Mouse (Mus musculus) retina, embryonic 14.5 days (tissue): ENCODE measurements around the gene Phldb1.
"Not testable (repeated sequence)": the region's sequence is repeated elsewhere in the genome, so short reads cannot be mapped to it uniquely, and the experiment has no call there.

ENCODE experiments used
- DNase-seq: peaks from one replicate; pipeline ENCODE4 v3.0.0-alpha.2; 2015; ENCODE audit warnings: low spot score

Phldb1 gene

GRCm38 (mm10) chr9:44734524-44735494 lies at the start of gene Phldb1:
Phldb1 (minus strand) TSS chr9:44735198.
- peak; percentile 70 for DNase-seq

DNA sequence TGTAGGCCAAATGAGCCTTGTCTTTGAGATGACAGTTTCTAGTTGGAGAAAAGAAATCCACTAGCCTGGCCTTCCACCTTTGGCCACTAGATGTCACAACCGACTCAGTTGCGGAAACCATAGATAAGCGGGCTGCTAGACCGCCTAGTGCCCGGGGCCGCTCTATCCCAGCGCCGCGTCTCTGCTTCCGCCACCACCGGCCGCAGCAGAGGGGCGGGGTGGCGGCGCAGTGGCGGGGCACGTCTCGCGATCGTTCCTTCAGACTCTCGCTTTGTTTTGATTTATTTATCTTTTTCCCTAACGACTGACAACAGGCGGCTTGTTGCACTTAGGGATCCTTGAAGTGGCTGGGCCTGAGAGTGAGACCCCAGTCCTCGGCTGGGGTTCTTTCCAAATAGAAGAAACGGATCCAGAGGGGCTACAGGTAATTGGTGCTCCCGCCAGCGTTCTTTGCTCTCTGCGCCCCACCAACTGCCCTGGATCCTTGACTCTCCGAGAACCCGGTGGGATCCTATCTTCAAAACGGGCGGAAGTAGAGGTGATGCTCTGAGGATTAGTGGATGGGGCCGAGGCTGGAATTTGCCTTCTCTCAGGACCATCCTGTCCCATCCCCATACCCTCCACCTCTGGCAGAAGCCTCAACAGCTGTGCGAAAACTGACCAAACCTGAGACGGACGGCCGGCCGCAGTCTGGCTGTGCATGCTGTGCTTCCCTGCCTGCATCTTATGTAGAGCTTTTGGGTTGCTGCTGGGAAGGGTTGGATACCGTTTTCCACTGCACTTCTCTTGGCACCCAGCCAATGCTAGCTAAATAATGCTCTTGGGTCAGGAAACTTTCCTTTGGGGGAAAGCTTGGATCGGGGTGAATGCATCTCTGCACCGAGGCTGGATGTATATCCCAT lies 38.0 kb upstream of the Phldb1 start:
- peak; percentile 100 for DNase-seq

DNA sequence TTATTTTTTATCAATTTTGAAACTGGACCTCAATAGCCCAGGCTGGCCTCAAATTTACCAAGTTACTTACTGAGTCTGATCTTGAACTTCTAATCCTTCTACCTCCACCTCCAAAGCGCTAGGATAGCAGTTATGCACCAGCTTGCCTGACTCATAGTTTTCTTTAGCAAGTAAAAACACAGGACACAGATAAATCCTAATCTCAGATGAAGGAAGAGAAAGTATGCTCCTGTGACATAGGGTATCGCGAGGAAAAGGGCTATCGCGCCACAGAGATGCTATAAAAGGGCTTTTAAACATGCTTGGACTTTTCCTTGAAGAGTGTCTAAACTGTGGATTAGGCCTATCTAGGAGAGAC lies 37.4 kb upstream of the Phldb1 start:
- DNase-seq: no peak

GRCm38 (mm10) chr9:44771376-44771775 lies 36.4 kb upstream of the Phldb1 start:
- no peak for DNase-seq

DNA sequence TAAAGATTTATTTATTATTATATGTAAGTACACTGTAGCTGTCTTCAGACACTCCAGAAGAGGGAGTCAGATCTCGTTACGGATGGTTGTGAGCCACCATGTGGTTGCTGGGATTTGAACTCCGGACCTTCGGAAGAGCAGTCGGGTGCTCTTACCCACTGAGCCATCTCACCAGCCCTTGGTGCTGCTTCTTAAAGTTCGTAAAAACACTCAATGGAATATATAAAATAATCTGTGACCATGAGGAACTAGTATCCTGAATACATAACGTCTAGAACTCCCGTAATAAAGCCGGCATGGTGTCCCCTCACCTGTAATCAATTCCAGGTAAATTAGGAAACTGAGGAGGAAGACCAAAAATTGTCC lies 33.0 kb upstream of the Phldb1 start:
- DNase-seq: not testable (repeated sequence)

DNA sequence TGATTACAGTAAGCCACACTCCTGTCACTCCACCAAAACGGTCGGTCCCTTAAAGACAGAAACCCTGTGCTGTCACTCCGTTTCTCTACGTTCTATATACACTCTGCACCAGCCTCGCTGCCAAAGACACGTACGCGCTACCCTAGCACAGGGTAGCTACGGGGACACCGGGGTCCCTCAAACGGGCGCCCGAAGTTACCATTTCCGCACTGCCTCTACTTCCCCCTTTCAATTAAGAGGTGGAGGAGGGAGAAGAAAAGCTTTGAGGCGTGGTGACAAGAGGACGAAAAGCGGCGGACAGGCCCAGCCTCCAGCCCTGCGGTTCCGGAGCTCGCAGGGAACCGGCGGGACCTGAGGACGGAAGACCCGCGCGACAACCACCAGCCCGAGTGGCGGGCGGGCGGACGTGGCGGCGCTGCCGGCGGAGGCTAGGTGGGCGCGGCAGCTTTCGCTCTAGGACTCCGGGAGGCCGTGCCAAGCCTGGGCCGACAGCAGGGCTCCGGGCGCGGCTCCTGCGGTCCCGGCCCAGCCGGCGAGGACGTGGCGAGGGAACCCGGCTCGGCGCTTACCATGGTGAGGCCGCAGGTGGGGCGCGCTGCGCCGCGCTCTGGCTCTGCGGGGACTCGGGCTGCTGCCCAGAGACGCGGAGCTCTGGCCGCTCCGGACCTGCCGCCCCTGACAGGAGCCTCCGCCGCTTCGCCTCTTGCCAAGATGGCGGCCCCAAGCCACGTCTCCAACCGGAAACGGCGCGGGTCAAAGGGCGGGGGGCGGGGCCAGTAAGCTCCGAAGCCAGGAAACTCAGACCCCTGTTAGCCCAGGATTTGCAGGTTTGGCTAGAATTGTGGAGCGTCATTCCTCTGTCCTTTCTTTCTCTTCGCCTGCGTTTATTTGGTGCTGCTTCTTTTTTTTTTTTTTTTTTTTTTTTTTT lies 32.4 kb upstream of the Phldb1 start, which contains the start of the genes Arcn1 and Ift46:
TSS of gene Arcn1 (minus strand) at position 745 of the 928 bp plus-strand sequence.
TSS of gene Ift46 (plus strand) at position 808 of the 928 bp plus-strand sequence.
- peak; percentile 91 for DNase-seq

DNA sequence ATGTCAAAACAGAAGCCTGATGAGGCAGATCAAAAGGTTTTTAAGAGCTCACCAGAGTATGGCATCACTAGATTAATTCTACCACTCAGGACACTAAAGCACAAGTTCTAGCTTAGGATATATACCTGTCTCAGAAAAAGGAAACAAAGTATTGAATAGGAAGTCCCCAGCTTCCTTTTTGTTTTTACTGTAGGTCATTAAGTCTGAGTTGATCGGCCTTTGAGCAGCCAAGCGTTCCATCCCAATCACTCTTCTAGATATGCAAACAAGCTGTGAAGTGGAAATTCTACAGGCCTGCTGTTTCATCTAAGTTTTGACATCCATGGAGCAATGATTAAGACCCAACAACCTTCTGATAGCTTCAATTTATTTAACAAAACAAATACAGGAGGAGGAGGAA lies 25.9 kb upstream of the Phldb1 start:
- DNase-seq: no peak

- DNase-seq: no peak
These were observed 13.5 kb upstream of the Phldb1 start for GRCm38 (mm10) chr9:44748473-44748872.

DNA sequence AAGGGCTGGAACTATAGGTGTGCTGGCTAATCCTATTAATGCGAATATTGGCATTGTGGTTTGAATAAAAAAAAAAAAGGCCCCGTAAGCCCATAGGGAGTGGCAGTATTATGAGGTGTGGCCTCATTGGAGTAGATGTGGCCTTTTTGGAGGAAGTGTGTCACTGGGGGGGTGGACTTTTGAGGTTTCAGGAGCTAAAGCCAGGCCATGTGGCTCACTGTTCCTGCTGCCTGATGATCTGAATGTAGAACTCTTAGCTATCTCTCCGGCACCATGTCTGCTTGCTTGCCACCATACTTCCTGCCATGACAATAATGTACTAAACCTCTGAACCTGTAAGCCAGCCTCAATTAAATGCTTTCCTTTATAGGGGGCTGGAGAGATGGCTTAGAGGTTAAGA lies 12.3 kb upstream of the Phldb1 start:
- no peak for DNase-seq

DNA sequence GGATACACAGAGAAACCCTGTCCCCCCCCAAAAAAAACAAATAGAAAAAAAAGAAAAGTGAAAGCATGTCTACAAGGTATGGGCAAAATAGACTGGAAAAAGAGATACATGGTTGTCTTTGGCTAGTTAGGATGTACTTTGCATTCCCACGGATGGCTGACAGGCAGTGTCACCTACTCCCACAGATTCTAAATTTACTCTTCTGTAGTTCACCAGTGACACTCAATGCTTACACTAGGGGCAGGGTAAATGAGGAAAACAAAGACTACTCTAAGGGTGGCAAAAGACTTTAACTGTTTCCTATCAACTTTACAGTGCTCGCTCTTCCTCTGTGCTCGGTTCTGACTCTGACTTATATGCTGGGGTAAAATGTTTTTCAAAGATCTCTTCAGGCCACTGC lies 11.7 kb upstream of the Phldb1 start:
- no peak for DNase-seq

- no peak for DNase-seq
These were observed 10.4 kb upstream of the Phldb1 start for GRCm38 (mm10) chr9:44745371-44745770.

- DNase-seq: no peak
These were observed 5.7 kb upstream of the Phldb1 start for GRCm38 (mm10) chr9:44740663-44741192.

GRCm38 (mm10) chr9:44737240-44737949 lies 2.4 kb upstream of the Phldb1 start:
- no peak for DNase-seq

- DNase-seq: no peak
These were observed 1.3 kb upstream of the Phldb1 start for GRCm38 (mm10) chr9:44736301-44736700.

- no peak for DNase-seq
These were observed 888 bp upstream of the Phldb1 start for GRCm38 (mm10) chr9:44735886-44736285.

GRCm38 (mm10) chr9:44733671-44734523 lies 1.1 kb downstream of the Phldb1 start:
- DNase-seq: no peak

- DNase-seq: no peak
These were observed 2.0 kb downstream of the Phldb1 start for GRCm38 (mm10) chr9:44732921-44733530.

DNA sequence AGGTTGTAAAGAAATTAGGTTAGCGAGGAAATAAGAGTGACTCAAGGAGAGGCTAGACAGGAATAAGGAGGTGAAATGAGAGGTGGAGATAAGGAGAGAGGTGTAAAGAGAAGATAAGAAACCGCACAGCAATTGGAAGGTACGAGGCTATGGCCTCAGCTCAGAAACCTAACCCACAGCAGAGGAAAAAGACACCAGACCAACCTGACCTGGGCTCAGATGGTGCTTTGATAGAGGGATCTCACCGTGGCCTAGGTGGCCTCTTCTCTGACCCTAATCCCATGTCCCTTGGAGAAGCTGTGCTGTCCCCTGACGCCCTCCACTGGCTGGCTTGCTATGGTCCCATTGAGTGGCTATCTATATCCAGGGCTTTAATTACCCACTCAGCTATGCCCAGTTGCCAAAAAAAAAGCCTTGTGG lies 2.9 kb downstream of the Phldb1 start:
- DNase-seq: no peak

GRCm38 (mm10) chr9:44727441-44727840 lies 7.6 kb downstream of the Phldb1 start:
- no peak for DNase-seq
